Mouse (Mus musculus) liver, embryonic 12.5 days (tissue): ENCODE measurements around the gene Ryk. TPM values are rescaled to one million over a fixed set of nuclear protein-coding genes. Genes with fewer than 3 reads are reported as not detected.

Experiments
- ATAC-seq: fragments of 200-750 bp; cut with Nextera tagmentation; 2 replicates; pipeline ENCODE4 v1.8.0; 2017; ENCODE audit warnings: moderate number of reproducible peaks, mild to moderate bottlenecking, moderate library complexity
- H3K27ac ChIP-seq: fragments of 300-500 bp; sonication (generic); 2 replicates; pipeline ENCODE4 v1.5.1; 2016; ENCODE audit warnings: mild to moderate bottlenecking
- H3K27me3 ChIP-seq: fragments of 300-500 bp; sonication (generic); replicated peaks from 2 replicates; pipeline ENCODE4 v1.6.1; 2016; ENCODE audit warnings: mild to moderate bottlenecking, moderate library complexity
- H3K36me3 ChIP-seq: fragments of 300-500 bp; sonication (generic); 2 replicates; pipeline ENCODE4 v1.6.1; 2016; ENCODE audit warnings: mild to moderate bottlenecking, moderate library complexity
- H3K4me1 ChIP-seq: fragments of 300-500 bp; sonication (generic); 2 replicates; pipeline ENCODE4 v1.6.1; 2016
- H3K4me2 ChIP-seq: fragments of 300-500 bp; sonication (generic); 2 replicates; pipeline ENCODE4 v1.6.1; 2016; ENCODE audit warnings: mild to moderate bottlenecking, moderate library complexity
- H3K4me3 ChIP-seq: fragments of 300-500 bp; sonication (generic); 2 replicates; pipeline ENCODE4 v1.5.1; 2016; ENCODE audit warnings: mild to moderate bottlenecking, moderate library complexity
- H3K9ac ChIP-seq: fragments of 300-500 bp; sonication (generic); 2 replicates; pipeline ENCODE4 v1.6.1; 2016; ENCODE audit warnings: mild to moderate bottlenecking, moderate library complexity
- H3K9me3 ChIP-seq: fragments of 300-500 bp; sonication (generic); replicated peaks from 2 replicates; pipeline ENCODE4 v1.6.1; 2016; ENCODE audit warnings: mild to moderate bottlenecking, moderate library complexity
- WGBS: fragments of 180-500 bp; shearing (Covaris S2); methylation state at CpG from one replicate; pipeline ENCODE4 v1.1.7; 2016; ENCODE audit not compliant: insufficient replicate concordance; 5-methylcytosine and 5-hydroxymethylcytosine counted together
- polyA plus RNA-seq: library from polyadenylated mRNA; unstranded; fragments of >200 nt; fragmentation: Nextera tagmentation; extraction: Ambion mirVana; gene quantifications from 2 replicates; pipeline ENCODE4 v1.2.1, GENCODE M21; 2016

Ryk gene
- polyA plus RNA-seq, 1 experiment from 2014 or later, result 8.3 TPM

DNA sequence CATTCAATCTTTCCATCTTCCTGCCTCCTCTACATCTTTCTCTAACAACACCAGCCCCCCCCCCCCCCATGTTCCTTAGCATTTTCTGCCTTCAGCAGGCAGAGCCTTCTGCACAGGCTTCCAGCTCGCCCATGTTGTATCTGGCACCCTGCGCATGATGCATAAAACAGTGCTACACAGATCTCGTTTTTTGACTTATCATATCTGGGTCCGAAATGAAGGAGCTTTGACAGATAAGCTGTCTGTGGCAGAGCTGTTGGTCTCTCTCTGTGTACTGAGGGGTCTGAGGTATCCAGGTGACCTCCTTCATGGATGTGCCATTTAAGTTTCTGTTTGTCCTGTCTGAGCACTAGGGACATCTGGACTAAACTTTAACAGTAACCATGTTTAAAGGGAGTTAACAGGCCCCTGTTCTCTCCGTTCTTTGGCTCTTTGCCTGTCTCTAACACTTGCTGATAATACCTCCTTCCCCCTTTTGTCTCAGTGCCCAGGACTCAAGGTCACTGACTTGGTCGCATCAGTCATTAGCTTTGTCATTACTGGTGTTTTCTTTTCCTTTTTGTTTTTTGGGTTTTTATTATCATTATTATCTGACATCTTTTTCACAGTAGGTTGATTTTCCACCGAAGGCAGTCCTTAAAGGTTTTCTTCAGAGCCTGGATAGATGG is 26.2 kb downstream of the Ryk start:
- Histone ChIP-seq H3K4me1 (peaks cover 65% of the 10 kb centered on the region), H3K9me3 (no peaks in the 10 kb centered on the region), H3K27me3 (no peaks in the 10 kb centered on the region), H3K4me3 (no peak overlapping the region), H3K4me2 (no peak overlapping the region), H3K36me3 (peaks cover 43% of the 10 kb centered on the region), H3K27ac (no peak overlapping the region; the same call in 1 of the 2 replicates), H3K9ac (no peak overlapping the region)
- no peak for ATAC-seq
- WGBS, result 42% methylated on average over 7 of the region's 7 CpGs

DNA sequence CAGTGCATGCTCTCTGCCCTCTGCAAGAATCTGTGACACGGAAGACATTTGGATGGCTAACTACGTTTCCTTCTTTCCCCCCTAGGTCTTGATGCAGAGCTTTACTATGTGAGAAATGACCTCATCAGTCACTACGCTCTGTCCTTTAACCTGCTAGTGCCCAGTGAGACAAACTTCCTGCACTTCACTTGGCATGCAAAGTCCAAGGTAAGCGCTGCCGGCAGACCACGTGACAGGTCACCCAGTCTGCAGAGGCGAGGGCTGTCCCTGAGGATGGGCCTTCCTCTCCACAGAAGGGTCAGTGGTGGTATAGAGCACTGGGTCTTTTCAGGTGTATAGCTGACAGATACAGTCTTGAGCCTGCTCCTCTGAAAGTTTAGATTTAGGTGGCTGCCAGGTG is 27.1 kb downstream of the Ryk start:
- ATAC-seq, result no peak
- Histone ChIP-seq H3K9ac (no peak overlapping the region), H3K27me3 (no peaks in the 10 kb centered on the region), H3K27ac (no peak overlapping the region; the same call in 1 of the 2 replicates), H3K36me3 (peaks cover 37% of the 10 kb centered on the region), H3K4me2 (no peak overlapping the region), H3K9me3 (no peaks in the 10 kb centered on the region), H3K4me1 (peaks cover 72% of the 10 kb centered on the region), H3K4me3 (no peak overlapping the region)
- 72% methylated on average over 7 of the region's 7 CpGs for WGBS

DNA sequence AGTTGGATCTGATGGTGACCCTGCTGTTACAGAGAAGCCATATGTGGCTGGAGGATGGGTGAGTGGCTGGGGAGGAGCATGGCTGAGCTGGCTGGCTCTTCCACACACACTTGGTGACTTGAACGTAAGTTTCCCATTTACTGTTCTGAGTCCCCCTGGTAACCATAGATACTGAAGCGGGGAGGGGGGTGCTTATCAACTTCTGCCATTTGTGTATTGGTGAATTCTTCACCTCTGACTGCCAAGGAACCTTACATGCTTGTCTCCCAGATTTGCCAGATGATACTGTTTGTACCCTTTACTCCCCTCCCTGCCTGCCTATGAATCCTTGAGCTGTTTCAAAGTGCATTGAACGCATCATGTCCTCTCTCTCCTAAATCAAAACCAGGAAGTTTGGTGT is 27.5 kb downstream of the Ryk start:
- H3K27ac ChIP-seq, result no peak overlapping the region
- peaks cover 72% of the 10 kb centered on the region for H3K4me1 ChIP-seq
- H3K36me3 ChIP-seq, result peaks cover 33% of the 10 kb centered on the region
- H3K4me2 ChIP-seq, result no peak overlapping the region
- H3K9me3 ChIP-seq, result no peaks in the 10 kb centered on the region
- H3K27me3 ChIP-seq, result no peaks in the 10 kb centered on the region
- ATAC-seq, result no peak
- no peak overlapping the region for H3K9ac ChIP-seq
- 37% methylated on average over 3 of the region's 3 CpGs for WGBS
- no peak overlapping the region for H3K4me3 ChIP-seq

DNA sequence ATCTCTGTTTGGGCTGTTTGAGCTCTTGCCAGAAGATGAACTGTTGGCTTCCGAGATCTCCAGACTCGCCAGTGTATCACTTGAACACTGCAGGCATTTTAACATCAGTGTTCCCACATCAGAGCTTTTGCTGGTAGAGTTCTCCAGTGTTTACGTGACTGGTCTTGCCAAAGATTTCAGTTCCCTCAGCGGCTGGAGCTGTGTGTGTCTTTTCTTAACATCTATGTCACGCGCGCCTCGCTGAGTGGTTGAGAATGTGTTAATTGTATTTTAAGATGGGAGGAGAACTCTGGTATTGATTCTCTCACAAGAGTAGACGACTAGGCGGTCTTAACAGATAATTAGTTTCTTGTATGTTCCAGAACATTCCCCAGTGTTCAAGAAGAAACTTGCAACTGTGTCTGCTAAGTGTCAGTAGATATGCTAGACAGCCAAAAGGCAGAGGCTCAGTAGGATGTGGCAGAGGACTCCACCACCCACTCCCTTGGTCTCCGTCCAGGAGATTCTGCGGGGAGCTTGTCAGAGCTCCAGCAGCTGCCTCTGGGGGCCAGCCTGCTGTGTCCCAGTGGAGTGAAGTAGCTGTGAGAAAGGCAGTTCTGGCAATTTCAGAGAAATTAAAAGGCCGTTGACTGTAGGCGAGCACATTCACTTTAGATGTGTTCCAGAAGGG is 29.3 kb downstream of the Ryk start:
- H3K9ac ChIP-seq, result no peak overlapping the region
- ATAC-seq, result no peak
- H3K9me3 ChIP-seq, result no peaks in the 10 kb centered on the region
- no peak overlapping the region for H3K4me2 ChIP-seq
- WGBS, result 72% methylated on average over 14 of the region's 14 CpGs
- H3K4me3 ChIP-seq, result no peak overlapping the region
- peaks cover 35% of the 10 kb centered on the region for H3K36me3 ChIP-seq
- no peaks in the 10 kb centered on the region for H3K27me3 ChIP-seq
- H3K4me1 ChIP-seq, result peaks cover 72% of the 10 kb centered on the region
- 0 out of 2 replicates have a peak overlapping the region, but pooled peaks have one; percentile 4 for H3K27ac ChIP-seq

DNA sequence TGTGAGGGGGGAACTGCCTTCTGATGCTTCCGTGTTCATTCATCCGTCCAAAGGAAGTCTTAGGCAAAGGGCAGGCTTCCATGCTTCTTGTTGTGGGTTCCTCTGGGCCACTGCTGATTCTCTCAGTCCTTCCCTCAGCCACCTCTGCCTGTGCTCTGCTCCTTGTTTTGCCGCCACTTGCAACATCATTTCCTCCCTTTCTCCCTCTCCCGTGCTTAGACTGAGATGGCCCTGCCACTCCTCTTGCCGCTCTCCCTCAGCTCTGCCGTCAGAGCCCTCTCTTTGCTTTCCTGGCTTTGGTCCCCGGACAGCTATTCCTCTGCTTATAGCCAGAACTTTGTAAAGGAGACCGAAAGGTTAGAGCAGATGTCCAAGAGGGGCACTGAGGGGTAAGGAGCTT is 30.2 kb downstream of the Ryk start:
- H3K27me3 ChIP-seq, result no peaks in the 10 kb centered on the region
- no peak overlapping the region for H3K27ac ChIP-seq
- H3K36me3 ChIP-seq, result peaks cover 40% of the 10 kb centered on the region
- H3K9ac ChIP-seq, result no peak overlapping the region
- H3K9me3 ChIP-seq, result no peaks in the 10 kb centered on the region
- peaks cover 62% of the 10 kb centered on the region for H3K4me1 ChIP-seq
- no peak overlapping the region for H3K4me2 ChIP-seq
- ATAC-seq, result no peak
- 53% methylated on average over 8 of the region's 8 CpGs for whole genome bisulfite sequencing
- no peak overlapping the region for H3K4me3 ChIP-seq

DNA sequence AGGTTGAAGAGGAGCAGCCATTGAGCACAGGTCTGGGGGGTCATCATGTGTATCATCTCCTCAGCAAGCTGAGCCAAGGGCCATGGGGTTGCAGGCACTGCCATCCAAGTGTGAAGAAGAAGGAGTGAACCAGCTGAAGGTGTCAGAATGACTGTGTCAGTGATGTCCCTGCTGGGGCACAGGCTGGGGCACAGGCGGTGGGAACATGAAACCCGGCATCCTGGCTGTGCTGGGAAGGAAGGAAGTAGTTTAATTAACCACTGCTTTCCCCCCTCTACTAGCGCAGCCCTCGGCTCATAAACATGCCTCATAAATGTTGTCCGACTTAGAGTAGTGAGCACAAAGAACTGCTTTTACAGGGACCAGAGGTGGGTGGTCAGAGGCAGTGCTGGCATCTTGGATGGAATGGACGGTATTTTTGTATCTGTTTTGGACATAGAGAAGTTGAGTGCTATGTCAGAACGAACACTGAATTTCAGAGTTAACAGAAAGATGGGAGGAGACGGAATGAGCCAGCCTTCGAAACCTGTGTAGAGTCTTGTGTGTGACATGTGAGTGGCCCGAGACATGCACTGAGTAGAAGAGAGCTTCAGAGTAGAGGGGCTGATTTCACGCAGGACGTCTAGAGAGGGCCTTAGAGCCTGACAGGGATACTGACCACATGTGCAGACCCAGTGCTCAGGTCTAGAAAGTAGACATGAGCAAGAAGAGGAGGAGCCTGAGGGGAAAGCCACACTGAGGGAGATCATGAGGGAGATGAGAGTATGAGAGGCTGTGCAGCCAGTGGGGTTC is 31.4 kb downstream of the Ryk start:
- H3K9me3 ChIP-seq, result no peaks in the 10 kb centered on the region
- peak; percentile 29 for ATAC-seq
- no peak overlapping the region for H3K9ac ChIP-seq

DNA sequence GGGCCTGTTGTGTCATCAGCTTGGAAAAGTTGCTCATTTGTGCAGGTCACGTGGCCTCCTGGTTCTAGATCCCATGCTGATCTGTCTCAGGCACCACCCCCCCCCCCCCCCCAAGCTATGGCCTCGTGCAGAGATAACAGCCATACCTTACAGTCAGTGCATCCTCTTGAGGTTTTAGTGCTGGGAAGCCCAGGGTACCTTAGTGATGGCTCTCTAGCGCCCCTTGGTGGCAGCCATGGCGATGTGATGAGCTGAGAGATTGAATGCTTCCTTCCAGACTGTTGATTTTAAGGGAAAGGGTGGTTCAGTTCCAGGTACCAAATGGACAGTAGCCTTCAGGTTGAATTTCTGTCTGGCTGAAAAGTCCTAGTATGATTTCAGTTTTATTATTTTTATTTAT is 32.2 kb downstream of the Ryk start:
- ATAC-seq, result peak; percentile 56; the same call in 1 of the 2 replicates
- Histone ChIP-seq H3K4me3 (no peak overlapping the region), H3K36me3 (peaks cover 46% of the 10 kb centered on the region), H3K27me3 (no peaks in the 10 kb centered on the region), H3K27ac (no peak overlapping the region), H3K4me1 (peaks cover 43% of the 10 kb centered on the region), H3K4me2 (no peak overlapping the region), H3K9ac (no peak overlapping the region), H3K9me3 (no peaks in the 10 kb centered on the region)
- 7% methylated on average over 4 of the region's 4 CpGs for WGBS

More for the DNA sequence above, 31.4 kb downstream of the Ryk start:
- no peak overlapping the region for H3K4me2 ChIP-seq
- no peak overlapping the region for H3K27ac ChIP-seq
- WGBS, result 60% methylated on average over 12 of the region's 12 CpGs
- peaks cover 50% of the 10 kb centered on the region for H3K4me1 ChIP-seq
- peaks cover 42% of the 10 kb centered on the region for H3K36me3 ChIP-seq
- H3K4me3 ChIP-seq, result no peak overlapping the region
- H3K27me3 ChIP-seq, result no peaks in the 10 kb centered on the region

DNA sequence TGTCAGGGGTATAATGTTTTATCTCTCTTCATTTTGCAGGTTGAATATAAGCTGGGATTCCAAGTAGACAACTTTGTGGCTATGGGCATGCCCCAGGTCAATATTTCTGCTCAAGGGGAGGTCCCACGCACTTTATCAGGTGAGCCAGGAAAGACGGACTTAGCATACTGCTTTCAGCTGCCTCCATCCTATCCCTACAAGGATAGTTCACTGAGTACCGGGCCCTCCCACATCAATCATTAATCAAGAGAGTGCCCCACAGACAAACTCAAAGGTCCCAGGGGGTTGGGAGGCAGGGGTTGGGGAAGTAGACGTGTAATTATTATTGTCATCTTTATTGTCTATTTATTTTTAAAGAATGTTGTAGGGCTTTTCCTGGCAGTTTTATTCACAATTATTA is 32.8 kb downstream of the Ryk start:
- 71% methylated on average over 4 of the region's 4 CpGs for WGBS
- no peak for ATAC-seq
- Histone ChIP-seq H3K4me3 (no peak overlapping the region), H3K27me3 (no peaks in the 10 kb centered on the region), H3K36me3 (peaks cover 48% of the 10 kb centered on the region), H3K9ac (no peak overlapping the region), H3K9me3 (no peaks in the 10 kb centered on the region), H3K4me2 (no peak overlapping the region), H3K27ac (no peak overlapping the region), H3K4me1 (peaks cover 36% of the 10 kb centered on the region)

DNA sequence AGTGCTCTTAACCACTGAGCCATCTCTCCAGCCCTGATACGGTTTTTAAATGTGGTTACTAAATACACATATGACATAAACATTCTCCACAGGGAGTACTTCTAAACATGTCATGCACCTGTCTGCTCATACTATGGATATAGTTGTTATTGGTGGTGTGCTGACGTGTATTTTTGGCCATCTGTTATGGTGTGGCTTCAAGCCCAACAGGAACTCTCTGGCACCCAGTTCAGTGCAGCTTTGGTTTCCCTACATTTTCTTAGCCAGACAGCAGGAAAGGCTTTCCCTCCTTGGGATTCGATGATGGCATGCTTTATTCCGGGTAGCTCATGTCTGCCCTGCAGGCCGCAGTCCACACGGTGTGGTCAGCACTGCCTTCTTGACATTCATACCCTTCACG is 33.7 kb downstream of the Ryk start:
- H3K4me3 ChIP-seq, result no peak overlapping the region
- peaks cover 27% of the 10 kb centered on the region for H3K4me1 ChIP-seq
- H3K36me3 ChIP-seq, result peaks cover 44% of the 10 kb centered on the region
- 90% methylated on average over 7 of the region's 7 CpGs for WGBS
- no peaks in the 10 kb centered on the region for H3K27me3 ChIP-seq
- ATAC-seq, result no peak
- H3K27ac ChIP-seq, result no peak overlapping the region
- H3K4me2 ChIP-seq, result no peak overlapping the region
- H3K9me3 ChIP-seq, result no peaks in the 10 kb centered on the region
- no peak overlapping the region for H3K9ac ChIP-seq

DNA sequence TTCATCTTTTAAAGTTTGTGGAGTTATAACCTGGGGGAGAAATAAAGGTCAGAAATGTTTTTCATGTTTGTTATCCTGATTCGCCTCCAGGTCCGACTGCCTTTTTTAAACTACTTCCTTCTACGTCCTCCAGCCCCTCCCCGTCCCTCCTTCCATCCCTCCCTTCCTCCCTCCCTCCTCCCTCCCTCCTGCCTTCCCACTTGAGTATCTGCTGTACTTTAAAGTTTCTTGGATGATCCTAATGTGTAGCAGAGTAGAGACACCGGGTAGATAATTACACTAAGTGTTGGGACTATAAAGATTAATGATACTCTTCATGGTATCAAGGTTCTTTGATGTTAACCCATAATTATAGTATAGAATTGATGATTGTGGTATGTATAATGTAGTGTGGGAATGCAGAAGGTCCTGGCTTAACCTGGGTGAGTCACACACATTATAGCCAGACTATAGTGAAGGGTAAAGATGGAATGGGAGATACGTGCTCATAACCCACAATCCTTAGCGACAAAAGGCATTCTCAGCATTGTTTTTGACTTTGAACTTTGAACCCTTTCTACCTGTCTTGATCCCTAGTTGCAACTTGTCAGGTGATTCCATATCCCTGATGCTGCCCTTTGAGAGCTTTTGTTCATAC is 41.5 kb downstream of the Ryk start:
- WGBS, result 82% methylated on average over 7 of the region's 7 CpGs
- H3K36me3 ChIP-seq, result peaks cover 52% of the 10 kb centered on the region
- no peak overlapping the region for H3K4me3 ChIP-seq
- no peak overlapping the region for H3K27ac ChIP-seq
- ATAC-seq, result no peak
- no peaks in the 10 kb centered on the region for H3K27me3 ChIP-seq
- H3K9ac ChIP-seq, result no peak overlapping the region
- no peak overlapping the region for H3K4me2 ChIP-seq
- H3K4me1 ChIP-seq, result peaks cover 5% of the 10 kb centered on the region; the same call in 1 of the 2 replicates
- no peaks in the 10 kb centered on the region for H3K9me3 ChIP-seq

DNA sequence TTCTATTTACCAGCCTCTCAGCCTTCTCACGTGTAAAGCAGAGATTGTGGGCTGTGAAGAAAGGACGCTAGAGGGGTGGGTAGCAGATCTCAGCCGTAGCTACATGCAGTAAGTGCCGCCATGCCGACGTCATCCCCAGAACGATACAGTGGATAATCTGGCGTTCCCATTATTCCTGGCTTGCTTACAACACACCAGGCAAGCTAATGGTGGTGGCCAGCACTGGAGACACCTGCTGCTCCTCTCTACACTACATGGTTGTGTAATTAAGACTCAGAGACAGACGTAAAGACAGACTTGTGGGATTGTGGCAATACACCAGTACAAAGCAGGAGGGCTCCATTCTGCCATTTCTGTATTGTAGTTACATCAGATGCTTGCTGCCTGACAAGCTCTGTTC is 43.2 kb downstream of the Ryk start:
- no peak for ATAC-seq
- H3K4me1 ChIP-seq, result peaks cover 5% of the 10 kb centered on the region; the same call in 1 of the 2 replicates
- no peak overlapping the region for H3K9ac ChIP-seq
- H3K27me3 ChIP-seq, result no peaks in the 10 kb centered on the region
- no peak overlapping the region for H3K27ac ChIP-seq
- H3K9me3 ChIP-seq, result no peaks in the 10 kb centered on the region
- WGBS, result 84% methylated on average over 9 of the region's 9 CpGs
- no peak overlapping the region for H3K4me2 ChIP-seq
- peaks cover 38% of the 10 kb centered on the region for H3K36me3 ChIP-seq
- H3K4me3 ChIP-seq, result no peak overlapping the region

DNA sequence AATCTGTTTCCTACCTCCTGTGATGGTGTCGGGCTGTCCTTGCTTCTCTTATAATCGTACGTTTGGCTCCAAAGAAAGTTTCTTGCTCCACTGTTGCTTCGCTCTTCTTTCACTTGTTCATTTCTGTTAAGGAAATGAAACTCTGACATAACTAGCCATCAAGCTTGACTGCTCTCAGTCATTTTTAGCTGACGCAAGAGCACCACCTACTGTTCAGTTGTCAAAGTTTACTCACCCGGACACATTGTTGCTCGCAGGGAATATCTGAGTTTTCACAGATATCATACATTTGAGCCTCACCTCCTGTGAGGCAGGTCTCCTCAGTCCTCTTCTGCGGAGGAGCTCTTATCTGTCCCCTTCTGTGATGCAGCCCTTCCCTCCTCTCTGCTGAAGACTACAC is 44.8 kb downstream of the Ryk start:
- no peak for ATAC-seq
- WGBS, result 33% methylated on average over 8 of the region's 8 CpGs
- no peak overlapping the region for H3K4me3 ChIP-seq
- no peaks in the 10 kb centered on the region for H3K27me3 ChIP-seq
- H3K36me3 ChIP-seq, result peaks cover 48% of the 10 kb centered on the region
- no peak overlapping the region for H3K4me2 ChIP-seq
- peaks cover 5% of the 10 kb centered on the region; the same call in 1 of the 2 replicates for H3K4me1 ChIP-seq
- H3K27ac ChIP-seq, result no peak overlapping the region
- H3K9me3 ChIP-seq, result no peaks in the 10 kb centered on the region
- no peak overlapping the region for H3K9ac ChIP-seq
